Mouse (Mus musculus): ENCODE results near the gene Impdh2.
A peak's percentile ranks its signal among the peaks of the same experiment; 100 is the strongest.

Gene Impdh2

DNA sequence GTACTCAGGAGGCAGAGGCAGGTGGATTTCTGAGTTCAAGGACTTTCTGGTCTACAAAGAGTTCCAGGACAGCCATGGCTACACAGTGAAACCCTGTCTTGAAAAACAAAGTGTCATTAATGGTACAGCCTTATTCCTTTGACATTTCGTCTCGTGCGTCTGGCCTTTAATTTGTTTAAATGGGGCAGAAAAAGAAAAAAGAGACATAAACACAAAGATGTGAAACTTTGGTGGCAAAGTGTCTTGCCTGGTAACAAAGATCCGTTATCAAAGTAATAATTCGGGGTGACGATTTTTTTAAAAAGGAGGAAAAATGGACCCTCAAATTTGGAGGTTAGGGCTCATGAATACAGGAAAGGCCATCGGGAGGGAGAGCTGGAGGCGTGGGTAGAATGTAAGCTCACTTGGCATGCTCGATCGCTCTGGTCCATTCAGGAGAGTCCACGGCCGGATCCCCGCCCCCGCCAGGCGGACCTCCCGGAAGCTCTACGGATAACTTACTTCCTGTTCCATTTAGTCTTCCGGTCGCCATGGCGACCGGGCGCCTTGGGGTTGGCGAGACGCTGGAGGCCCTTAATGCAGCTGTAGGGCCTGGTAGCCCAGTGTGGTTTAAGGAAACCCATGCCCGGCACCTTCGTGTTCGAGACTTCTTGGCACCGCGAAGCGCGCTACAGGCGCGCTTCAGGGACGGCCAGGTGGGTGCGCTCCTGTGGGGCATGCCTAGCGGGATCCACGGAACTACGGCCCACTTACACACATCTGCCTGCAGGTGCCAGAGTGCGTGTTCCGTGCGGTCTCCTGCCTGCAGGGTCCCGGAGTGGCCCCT, 9.5 kb downstream of the Impdh2 start, which contains the start of gene Dalrd3:
TSS of gene Dalrd3 (plus strand) at position 506 of the 826 bp plus-strand sequence.
- DNase-seq (ENCODE audit: low read depth in 1 of 2, low spot score in 2 of 2), result peak; percentile 58 to 78

DNA sequence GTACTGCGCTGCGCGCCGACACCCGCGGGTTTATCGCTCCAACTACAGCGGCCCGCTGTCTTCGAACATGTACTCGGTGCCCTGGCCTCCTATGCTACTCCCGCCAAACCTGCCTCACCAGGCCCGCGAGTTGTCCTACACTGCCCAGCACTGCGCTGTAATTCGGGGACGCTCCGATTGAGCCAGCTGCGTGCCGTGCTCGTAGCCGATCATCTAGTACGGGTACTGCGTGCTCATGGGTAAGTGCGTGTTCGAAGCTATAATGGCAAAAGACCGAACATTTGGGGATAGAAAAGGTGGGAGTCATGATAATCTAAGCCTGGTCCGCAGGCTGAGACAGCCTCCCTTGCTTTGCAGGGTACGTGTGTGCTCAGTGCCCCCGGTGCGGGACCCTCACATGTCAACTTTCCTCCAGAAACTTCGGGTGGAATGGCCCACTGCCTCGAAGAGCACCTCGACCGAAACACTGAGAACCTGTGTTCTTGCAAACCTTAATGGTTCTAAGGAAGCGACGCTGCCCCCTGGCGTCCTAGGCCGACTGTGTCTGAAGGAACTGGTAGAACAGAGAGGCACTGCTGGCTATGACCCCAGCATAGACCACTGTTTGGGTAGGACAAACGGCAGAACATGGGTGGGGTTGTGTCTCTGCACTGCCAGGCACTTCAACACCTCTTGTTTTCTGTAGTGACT, 10.3 kb downstream of the Impdh2 start:
- DNase-seq (ENCODE audit: low read depth in 1 of 2, low spot score in 2 of 2), result peak; percentile 37 to 65

GRCm38 (mm10) chr9:108571401-108571973, 11.4 kb downstream of the Impdh2 start:
- no peak for DNase-seq (ENCODE audit: low read depth in 1 of 2, low spot score in 2 of 2)

GRCm38 (mm10) chr9:108572321-108572720, 12.2 kb downstream of the Impdh2 start:
- no peak for DNase-seq (ENCODE audit: low read depth in 1 of 2, low spot score in 2 of 2)

GRCm38 (mm10) chr9:108573774-108574690, 13.9 kb downstream of the Impdh2 start:
- DNase-seq (ENCODE audit: low read depth in 1 of 2, low spot score in 2 of 2), result no peak

DNA sequence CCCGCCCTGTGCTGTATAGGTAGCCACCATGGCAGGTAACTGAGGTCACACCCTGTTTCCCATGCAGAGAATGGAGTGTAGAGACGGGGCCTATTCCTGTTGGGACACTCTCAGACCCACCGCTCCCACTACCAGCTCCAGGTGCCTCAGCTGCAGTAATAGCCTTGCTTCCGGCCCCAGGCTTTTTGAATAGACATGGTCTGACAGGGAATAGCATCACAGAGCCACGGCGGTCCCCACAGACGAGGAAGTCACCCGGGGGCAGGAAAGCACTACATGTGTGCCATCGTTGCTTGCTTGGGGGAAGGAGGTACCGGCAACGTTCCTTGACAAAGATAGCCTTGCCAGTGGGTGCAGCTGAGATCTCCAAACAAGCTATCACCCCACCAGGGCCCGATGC, 14.8 kb downstream of the Impdh2 start:
- no peak for DNase-seq (ENCODE audit: low read depth in 1 of 2, low spot score in 2 of 2)

DNA sequence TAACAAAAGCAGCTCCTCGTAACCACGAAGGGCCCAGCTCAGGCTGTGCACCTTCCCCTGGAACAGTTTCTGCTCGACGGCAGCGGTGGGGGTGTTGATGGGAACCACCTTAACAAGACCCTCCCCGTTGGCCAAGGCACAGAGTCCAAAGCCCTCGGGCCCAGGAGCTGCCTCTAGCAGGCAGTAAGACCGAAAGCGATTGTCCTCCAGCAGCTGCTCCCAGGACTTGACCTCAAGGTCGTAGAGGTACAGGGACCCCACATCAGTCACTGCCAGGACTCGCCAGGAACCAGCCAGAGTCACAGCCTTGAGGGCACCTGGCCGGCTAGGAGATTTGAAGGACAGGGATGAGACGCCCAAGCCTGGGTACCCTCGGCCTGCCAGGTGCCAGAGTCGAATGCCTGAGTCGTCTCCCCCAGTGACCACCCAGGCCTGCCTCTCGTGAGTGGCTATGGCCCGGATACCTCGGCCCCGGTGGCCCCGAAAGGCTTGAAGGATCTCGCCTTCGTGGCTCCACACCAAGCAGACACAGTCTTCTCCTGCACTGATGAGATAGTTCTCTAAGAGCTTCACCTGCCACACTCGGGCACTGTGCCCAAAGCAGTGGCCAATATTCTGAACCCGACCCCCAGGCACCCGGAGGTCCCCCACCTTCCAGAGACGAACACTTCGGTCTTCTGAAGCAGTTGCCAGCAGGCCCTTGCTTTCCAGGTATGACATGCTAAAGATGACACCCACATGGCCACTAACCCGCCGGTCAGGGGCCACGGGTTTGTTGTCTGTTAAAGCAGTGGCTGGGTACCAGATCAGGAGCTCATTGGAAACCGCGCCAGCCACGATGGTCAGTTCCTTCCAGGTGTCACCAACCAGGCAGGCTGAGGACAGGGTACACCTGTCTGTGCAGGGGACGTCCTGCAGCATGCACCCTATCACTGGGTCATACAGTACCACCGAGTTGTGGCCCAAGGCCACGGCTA, 15.5 kb downstream of the Impdh2 start:
- no peak for DNase-seq (ENCODE audit: low read depth in 1 of 2, low spot score in 2 of 2)

- no peak for DNase-seq (ENCODE audit: low read depth in 1 of 2, low spot score in 2 of 2)
Measured at GRCm38 (mm10) chr9:108577025-108577424, 16.9 kb downstream of the Impdh2 start.

GRCm38 (mm10) chr9:108577934-108578544, 18.0 kb downstream of the Impdh2 start:
- DNase-seq (ENCODE audit: low read depth in 1 of 2, low spot score in 2 of 2), result no peak

GRCm38 (mm10) chr9:108578545-108579343, 18.7 kb downstream of the Impdh2 start, which contains the start of gene Wdr6:
Gene Wdr6, minus strand, starts transcription at chr9:108578739.
- peak in 1 of 2 experiments; percentile 56 for DNase-seq (ENCODE audit: low read depth in 1 of 2, low spot score in 2 of 2)

GRCm38 (mm10) chr9:108579344-108579690, 19.2 kb downstream of the Impdh2 start:
- DNase-seq (ENCODE audit: low read depth in 1 of 2, low spot score in 2 of 2), result no peak

DNA sequence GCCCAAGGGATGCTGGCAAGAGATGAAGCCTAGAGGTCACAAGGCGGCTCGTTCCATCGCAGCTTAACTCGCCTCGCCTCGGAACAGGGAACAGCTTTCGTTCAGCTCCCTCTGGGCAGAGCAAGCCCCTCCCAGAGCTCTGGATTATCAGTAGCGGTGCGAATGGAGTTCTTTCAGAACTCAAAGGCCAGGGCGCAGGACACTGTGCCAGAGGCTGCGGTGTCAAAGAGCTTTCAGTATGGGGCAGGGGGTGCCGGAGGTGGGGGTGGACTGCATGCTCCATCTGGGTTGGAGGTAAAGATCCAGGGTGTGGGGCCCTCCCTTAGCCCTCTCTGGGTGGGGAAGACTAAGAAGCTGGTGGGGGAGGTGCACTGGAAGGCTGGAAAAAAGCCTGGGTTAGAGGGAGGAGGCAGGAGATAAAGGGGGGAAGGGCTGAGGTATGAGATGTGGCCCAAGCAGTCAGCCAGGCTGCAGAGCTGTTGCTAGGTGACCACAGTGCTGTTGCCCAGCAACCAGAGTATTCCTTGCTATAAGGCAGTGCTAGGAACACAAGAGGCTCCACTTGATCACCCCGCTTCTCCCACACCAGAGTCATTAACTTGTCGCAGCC, 27.6 kb downstream of the Impdh2 start:
- DNase-seq (ENCODE audit: low read depth in 1 of 2, low spot score in 2 of 2), result no peak

DNA sequence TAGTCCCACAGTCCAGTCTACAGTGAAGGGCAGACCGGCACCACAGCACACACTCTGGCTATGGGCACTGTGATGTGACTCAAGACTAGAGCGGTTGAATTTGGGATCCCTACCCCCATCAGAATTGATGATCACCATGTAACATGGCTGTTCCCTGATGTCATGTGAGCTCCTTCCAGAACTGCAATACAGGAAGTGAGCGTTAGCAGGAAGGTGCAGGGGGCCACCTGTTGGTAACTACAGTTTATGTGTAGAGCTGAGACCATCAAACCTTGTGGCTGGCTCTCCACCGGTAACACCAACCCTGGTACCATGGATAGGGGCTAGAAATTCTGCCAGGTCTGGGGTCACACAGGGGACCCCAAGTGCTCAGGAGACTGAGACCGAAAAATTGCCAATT, 29.1 kb downstream of the Impdh2 start:
- DNase-seq (ENCODE audit: low read depth in 1 of 2, low spot score in 2 of 2), result no peak

DNA sequence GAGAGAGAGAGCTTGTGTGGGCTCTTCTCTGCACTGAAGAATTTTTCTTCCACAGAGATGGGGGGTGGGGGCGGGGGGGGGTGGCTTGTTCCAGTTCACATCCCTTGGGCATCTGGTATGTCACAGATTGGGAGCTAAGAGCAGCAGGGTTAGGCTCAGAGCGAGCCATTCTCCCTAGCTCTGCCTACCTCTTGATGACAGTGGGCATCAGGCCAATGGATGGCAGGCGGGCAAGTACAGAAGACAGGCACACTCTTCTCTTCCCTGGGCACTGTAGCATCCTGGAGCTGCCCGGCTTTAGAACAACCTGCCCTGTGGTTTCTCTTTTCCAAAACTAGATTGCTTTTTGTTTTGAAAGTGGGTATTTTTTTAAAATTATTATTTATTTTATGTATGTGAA, 31.4 kb downstream of the Impdh2 start:
- no peak for DNase-seq (ENCODE audit: low read depth in 1 of 2, low spot score in 2 of 2)

DNA sequence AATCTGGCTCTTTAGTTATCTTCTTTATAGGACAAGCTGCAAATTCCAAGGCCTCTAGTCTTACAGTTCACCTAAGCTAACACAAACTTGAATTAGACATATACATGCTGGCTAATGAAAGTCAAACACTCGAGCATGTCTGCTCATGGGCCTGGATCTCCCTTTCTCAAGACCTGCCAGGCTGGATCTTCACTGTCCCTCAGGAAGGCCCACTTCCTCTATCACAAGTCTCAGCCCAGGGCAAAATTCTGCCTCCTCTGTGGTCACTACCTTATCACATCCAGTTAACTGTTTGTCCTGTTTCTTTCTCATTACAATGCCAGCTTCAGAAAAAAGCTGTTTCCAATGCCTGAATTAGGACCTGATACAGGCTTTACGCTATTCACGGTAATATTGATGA, 34.3 kb downstream of the Impdh2 start:
- no peak for DNase-seq (ENCODE audit: low read depth in 1 of 2, low spot score in 2 of 2)

DNA sequence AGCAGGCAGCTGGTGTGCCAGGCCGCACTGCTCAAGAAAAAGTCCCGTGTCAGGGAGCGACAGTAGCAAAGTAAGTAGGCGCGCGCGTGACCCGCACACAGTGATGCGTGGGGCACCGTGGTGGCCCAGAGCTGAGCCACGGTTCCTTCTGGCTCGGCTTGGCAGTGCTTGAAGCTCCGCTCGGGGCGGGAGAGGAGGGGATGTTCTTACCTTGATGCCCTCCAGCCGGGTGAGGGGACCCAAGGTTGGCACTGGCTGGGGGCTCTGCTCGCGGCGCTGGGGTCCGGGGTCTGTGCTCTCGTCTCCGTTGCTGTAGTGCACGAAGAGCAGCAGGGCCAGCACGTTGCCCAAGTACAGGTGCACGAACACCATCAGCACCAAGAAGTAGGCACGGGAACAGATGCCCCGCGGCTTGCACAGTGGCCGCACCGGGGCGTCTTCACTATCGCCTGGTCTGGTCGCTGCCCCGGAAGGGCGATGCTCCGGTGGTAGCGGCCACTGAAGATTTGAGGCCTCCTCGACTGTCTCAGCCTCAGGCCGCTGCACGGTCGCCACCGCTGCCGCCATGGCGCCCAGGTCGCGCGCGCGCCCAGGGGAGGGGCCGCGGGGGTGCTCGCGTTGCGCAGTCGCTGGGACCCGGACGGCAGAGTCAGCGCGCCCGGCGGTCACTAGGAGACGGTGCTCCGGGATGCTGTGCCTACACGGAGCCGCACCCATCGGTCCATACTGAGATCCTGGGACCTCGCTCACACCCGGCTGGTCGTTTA, 37.1 kb downstream of the Impdh2 start, which contains the start of gene P4htm:
TSS of gene P4htm (minus strand) at position 670 of the 767 bp plus-strand sequence.
- no peak for DNase-seq (ENCODE audit: low read depth in 1 of 2, low spot score in 2 of 2)

GRCm38 (mm10) chr9:108599021-108599566, 39.0 kb downstream of the Impdh2 start:
- DNase-seq (ENCODE audit: low read depth in 1 of 2, low spot score in 2 of 2), result no peak
